Mouse (Mus musculus): Measurements from ENCODE around the gene Ggt5. TPM values are rescaled to one million over a fixed set of nuclear protein-coding genes. Genes with fewer than 3 reads are reported as not detected.

Ggt5 gene
- polyA plus RNA-seq (2016; fragmentation: Nextera tagmentation; extraction: Ambion mirVana), result 0.33 and 0.69 TPM in 2 replicates

- H3K9me3 ChIP-seq (replicated peaks), result no peaks in the 10 kb centered on the region
- H3K4me1 ChIP-seq, result peaks cover 28% of the 10 kb centered on the region
- 28% methylated on average over 5 of the region's 5 CpGs for WGBS
- no peak for DNase-seq (ENCODE audit: low spot score)
- H3K36me3 ChIP-seq, result no peaks in the 10 kb centered on the region
- H3K4me3 ChIP-seq, result 0 out of 2 replicates have a peak within 1 kb of the TSS, but pooled peaks have one; percentile 5
- H3K27ac ChIP-seq, result peak within 1 kb of the TSS; percentile 72
- peaks cover 17% of the 10 kb centered on the region for H3K27me3 ChIP-seq (ENCODE audit: low read depth, poor library complexity, severe bottlenecking)
These were observed at the start of gene Ggt5 for GRCm38 (mm10) chr10:75589129-75589528. TSS of gene Ggt5 (plus strand) at chr10:75589340.

DNA sequence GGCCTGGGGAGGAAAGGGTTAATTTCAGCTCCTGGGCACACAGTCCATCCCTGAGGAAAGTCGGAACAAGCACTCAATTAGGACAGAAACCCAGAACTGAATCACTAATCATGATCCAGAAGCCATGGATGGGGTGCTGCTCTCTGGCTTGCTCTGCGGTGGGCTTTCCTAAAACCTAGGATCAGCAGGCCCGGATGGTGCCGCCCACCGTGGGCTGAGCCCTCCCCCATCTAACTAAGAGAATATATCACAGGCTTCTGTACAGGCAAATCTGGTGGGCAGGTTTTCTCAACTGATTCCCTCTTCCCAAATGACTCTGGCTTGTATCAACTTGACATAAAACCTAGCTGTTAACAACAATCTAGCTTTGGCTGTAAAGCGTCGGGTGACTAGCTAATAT, 41.2 kb upstream of the Ggt5 start:
- peaks cover 19% of the 10 kb centered on the region for H3K4me1 ChIP-seq
- no peak overlapping the region for H3K4me3 ChIP-seq
- H3K9me3 ChIP-seq (replicated peaks), result 0 out of 2 replicates have a peak, but pooled peaks cover 2% of the 10 kb centered on the region
- H3K36me3 ChIP-seq, result no peaks in the 10 kb centered on the region
- no peaks in the 10 kb centered on the region for H3K27me3 ChIP-seq (ENCODE audit: low read depth, poor library complexity, severe bottlenecking)
- DNase-seq (ENCODE audit: low spot score), result no peak
- 61% methylated on average over 7 of the region's 7 CpGs for WGBS
- H3K27ac ChIP-seq, result no peak overlapping the region

DNA sequence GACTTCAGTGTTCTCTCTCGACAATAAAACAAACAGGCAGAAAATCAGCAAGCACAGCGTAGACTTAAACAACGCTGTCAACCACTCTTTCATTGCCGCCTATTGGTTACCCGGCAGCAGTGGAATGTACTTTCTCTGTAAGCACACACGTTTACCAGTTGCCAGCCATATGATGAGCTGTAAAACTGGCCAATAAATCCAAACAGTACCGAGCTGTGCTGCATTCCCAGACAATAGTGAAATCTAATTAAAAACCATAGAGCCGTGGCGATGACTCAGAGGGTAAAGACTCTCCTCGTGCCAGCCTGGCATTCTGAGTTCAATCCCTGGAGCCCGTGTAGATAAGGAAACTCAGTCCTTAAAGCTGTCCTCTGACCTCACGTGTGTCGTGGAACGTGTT, 40.7 kb upstream of the Ggt5 start:
- no peak for DNase-seq (ENCODE audit: low spot score)
- Histone ChIP-seq H3K27me3 (ENCODE audit: low read depth, poor library complexity, severe bottlenecking) (no peaks in the 10 kb centered on the region), H3K4me1 (peaks cover 22% of the 10 kb centered on the region), H3K27ac (peak overlapping the region; percentile 19; the same call in 1 of the 2 replicates), H3K4me3 (no peak overlapping the region), H3K9me3 (replicated peaks) (0 out of 2 replicates have a peak, but pooled peaks cover 2% of the 10 kb centered on the region), H3K36me3 (no peaks in the 10 kb centered on the region)
- 68% methylated on average over 14 of the region's 14 CpGs for WGBS

GRCm38 (mm10) chr10:75549886-75550285, 39.3 kb upstream of the Ggt5 start:
- peaks cover 22% of the 10 kb centered on the region for H3K4me1 ChIP-seq
- H3K36me3 ChIP-seq, result no peaks in the 10 kb centered on the region
- 0 out of 2 replicates have a peak, but pooled peaks cover under 1% of the 10 kb centered on the region for H3K9me3 ChIP-seq (replicated peaks)
- 82% methylated on average over 7 of the region's 7 CpGs for WGBS
- H3K27ac ChIP-seq, result no peak overlapping the region
- no peaks in the 10 kb centered on the region for H3K27me3 ChIP-seq (ENCODE audit: low read depth, poor library complexity, severe bottlenecking)
- DNase-seq (ENCODE audit: low spot score), result no peak
- H3K4me3 ChIP-seq, result no peak overlapping the region

- H3K9me3 ChIP-seq (replicated peaks), result no peaks in the 10 kb centered on the region
- H3K27me3 ChIP-seq (ENCODE audit: low read depth, poor library complexity, severe bottlenecking), result no peaks in the 10 kb centered on the region
- DNase-seq (ENCODE audit: low spot score), result no peak
- 58% methylated on average over 12 of the region's 12 CpGs for WGBS
- H3K36me3 ChIP-seq, result no peaks in the 10 kb centered on the region
- H3K4me3 ChIP-seq, result no peak overlapping the region
- peaks cover 28% of the 10 kb centered on the region for H3K4me1 ChIP-seq
- no peak overlapping the region for H3K27ac ChIP-seq
These were observed 38.0 kb upstream of the Ggt5 start for GRCm38 (mm10) chr10:75551175-75551574.

GRCm38 (mm10) chr10:75552106-75552505, 37.0 kb upstream of the Ggt5 start:
- 70% methylated on average over 2 of the region's 2 CpGs for WGBS
- H3K27ac ChIP-seq, result no peak overlapping the region

GRCm38 (mm10) chr10:75552701-75553450, 36.3 kb upstream of the Ggt5 start:
- 63% methylated on average over 13 of the region's 13 CpGs for WGBS
- no peak for DNase-seq (ENCODE audit: low spot score)

More at GRCm38 (mm10) chr10:75552106-75552505, 37.0 kb upstream of the Ggt5 start:
- Histone ChIP-seq H3K4me1 (peaks cover 32% of the 10 kb centered on the region), H3K36me3 (no peaks in the 10 kb centered on the region), H3K27me3 (ENCODE audit: low read depth, poor library complexity, severe bottlenecking) (no peaks in the 10 kb centered on the region), H3K4me3 (no peak overlapping the region), H3K9me3 (replicated peaks) (no peaks in the 10 kb centered on the region)
- no peak for DNase-seq (ENCODE audit: low spot score)

DNA sequence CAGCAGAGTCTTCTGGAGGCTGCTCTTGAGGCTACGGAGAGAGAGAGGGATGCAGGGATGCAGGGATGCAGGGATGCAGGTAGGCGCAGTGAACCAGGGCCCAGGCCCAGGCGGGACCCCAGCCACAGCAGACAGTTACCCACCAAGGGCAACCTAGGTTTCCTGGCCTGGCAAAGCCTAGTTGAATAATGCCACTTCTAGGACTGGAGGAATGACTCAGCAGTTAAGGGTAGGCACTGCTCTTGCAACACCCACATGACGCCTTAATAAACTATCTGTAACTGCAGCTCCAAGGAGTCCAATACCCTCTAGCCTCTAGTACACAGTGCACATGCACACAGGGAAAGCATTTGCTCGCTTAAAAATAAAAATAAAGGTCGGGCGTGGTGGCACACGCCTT, 35.0 kb upstream of the Ggt5 start:
- WGBS, result 94% methylated on average over 8 of the region's 8 CpGs
- no peak overlapping the region for H3K27ac ChIP-seq
- no peaks in the 10 kb centered on the region for H3K36me3 ChIP-seq
- no peak for DNase-seq (ENCODE audit: low spot score)
- H3K4me1 ChIP-seq, result peaks cover 34% of the 10 kb centered on the region
- no peaks in the 10 kb centered on the region for H3K9me3 ChIP-seq (replicated peaks)
- H3K27me3 ChIP-seq (ENCODE audit: low read depth, poor library complexity, severe bottlenecking), result peaks cover 17% of the 10 kb centered on the region
- no peak overlapping the region for H3K4me3 ChIP-seq

More at GRCm38 (mm10) chr10:75552701-75553450, 36.3 kb upstream of the Ggt5 start:
- Histone ChIP-seq H3K9me3 (replicated peaks) (no peaks in the 10 kb centered on the region), H3K4me1 (peaks cover 30% of the 10 kb centered on the region), H3K27me3 (ENCODE audit: low read depth, poor library complexity, severe bottlenecking) (peaks cover 5% of the 10 kb centered on the region), H3K4me3 (no peak overlapping the region), H3K27ac (no peak overlapping the region), H3K36me3 (no peaks in the 10 kb centered on the region)

DNA sequence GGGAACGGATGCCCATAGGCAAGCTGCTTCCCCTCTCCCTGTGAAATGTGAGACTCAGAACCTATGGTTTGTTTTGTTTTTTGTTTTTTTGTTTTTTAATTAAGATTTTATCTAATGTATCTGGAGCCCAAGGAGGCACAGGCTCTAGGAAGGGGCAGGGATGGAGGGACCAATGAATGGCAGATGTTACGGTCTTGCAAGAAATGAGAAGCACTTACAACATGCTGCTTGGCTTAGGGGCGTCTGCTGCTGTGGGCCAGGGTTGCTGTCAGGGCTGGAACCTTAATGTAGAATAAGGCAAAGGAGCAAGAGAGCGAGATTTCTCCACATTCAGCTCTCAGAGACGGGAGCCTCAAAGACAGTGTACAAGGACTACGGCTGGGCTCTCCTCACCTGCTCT, 33.6 kb upstream of the Ggt5 start:
- H3K27me3 ChIP-seq (ENCODE audit: low read depth, poor library complexity, severe bottlenecking), result peaks cover 31% of the 10 kb centered on the region
- DNase-seq (ENCODE audit: low spot score), result no peak
- H3K4me3 ChIP-seq, result no peak overlapping the region
- 74% methylated on average over 6 of the region's 6 CpGs for WGBS
- H3K36me3 ChIP-seq, result no peaks in the 10 kb centered on the region
- H3K27ac ChIP-seq, result peak overlapping the region; percentile 56; the same call in 1 of the 2 replicates
- peaks cover 48% of the 10 kb centered on the region for H3K4me1 ChIP-seq
- H3K9me3 ChIP-seq (replicated peaks), result no peaks in the 10 kb centered on the region

- peaks cover 53% of the 10 kb centered on the region for H3K4me1 ChIP-seq
- no peak overlapping the region for H3K4me3 ChIP-seq
- peaks cover 36% of the 10 kb centered on the region for H3K27me3 ChIP-seq (ENCODE audit: low read depth, poor library complexity, severe bottlenecking)
- WGBS, result 71% methylated on average over 9 of the region's 9 CpGs
- no peaks in the 10 kb centered on the region for H3K9me3 ChIP-seq (replicated peaks)
- peak overlapping the region; percentile 56; the same call in 1 of the 2 replicates for H3K27ac ChIP-seq
- no peaks in the 10 kb centered on the region for H3K36me3 ChIP-seq
- peak; percentile 31 for DNase-seq (ENCODE audit: low spot score)
These were observed 33.1 kb upstream of the Ggt5 start for GRCm38 (mm10) chr10:75556026-75556425.

GRCm38 (mm10) chr10:75558515-75558914, 30.6 kb upstream of the Ggt5 start:
- Histone ChIP-seq H3K4me1 (peaks cover 43% of the 10 kb centered on the region), H3K27ac (no peak overlapping the region), H3K27me3 (ENCODE audit: low read depth, poor library complexity, severe bottlenecking) (peaks cover 50% of the 10 kb centered on the region), H3K36me3 (no peaks in the 10 kb centered on the region), H3K9me3 (replicated peaks) (no peaks in the 10 kb centered on the region), H3K4me3 (no peak overlapping the region)
- 25% methylated on average over 3 of the region's 3 CpGs for WGBS
- DNase-seq (ENCODE audit: low spot score), result no peak

DNA sequence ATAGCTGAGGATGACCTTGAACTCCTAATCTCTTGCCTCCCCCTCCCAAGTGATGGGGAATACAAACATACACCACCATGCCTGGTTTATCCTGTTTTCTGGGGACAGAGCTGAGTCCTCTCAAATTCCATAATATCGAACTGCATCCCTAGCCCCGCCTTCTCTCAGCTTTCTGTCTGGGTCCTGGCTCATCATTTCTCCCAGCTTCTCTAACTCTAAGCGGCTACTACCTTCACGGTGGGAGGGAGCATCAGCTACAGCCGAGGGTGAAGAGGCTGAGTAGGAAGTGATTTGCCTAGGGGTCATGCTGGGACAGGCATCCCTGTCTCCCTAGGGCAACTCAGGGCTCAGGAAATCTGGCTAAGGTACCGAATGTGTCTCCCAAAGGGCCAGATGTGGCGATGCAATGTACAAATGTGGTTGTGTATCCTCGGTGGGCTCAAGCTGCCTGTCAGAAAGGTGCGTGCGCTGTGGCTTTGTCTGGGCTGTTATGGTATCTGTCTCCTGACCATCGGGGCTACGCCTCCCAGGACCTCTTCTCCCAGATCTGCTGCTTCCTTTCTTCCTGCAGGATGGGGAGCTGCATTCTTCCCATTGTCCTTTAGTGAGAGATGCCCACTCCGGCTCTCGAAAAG, 30.0 kb upstream of the Ggt5 start:
- no peaks in the 10 kb centered on the region for H3K36me3 ChIP-seq
- peaks cover 56% of the 10 kb centered on the region for H3K27me3 ChIP-seq (ENCODE audit: low read depth, poor library complexity, severe bottlenecking)
- H3K4me3 ChIP-seq, result peak overlapping the region; percentile 71
- 6% methylated on average over 14 of the region's 14 CpGs for WGBS
- no peaks in the 10 kb centered on the region for H3K9me3 ChIP-seq (replicated peaks)
- H3K27ac ChIP-seq, result peak overlapping the region; percentile 85; the same call in 1 of the 2 replicates
- no peak for DNase-seq (ENCODE audit: low spot score)
- H3K4me1 ChIP-seq, result peaks cover 43% of the 10 kb centered on the region

Data from limb, embryonic 10.5 days (tissue).